Mouse (Mus musculus): Measurements from ENCODE around the gene Gm43517. TPM values are rescaled to one million over a fixed set of nuclear protein-coding genes. Genes with fewer than 3 reads are reported as not detected.

The Gm43517 gene
- total RNA-seq (2015; ENCODE audit: low replicate concordance) (not detected in 2 replicates), total RNA-seq (2017; ENCODE audit: low replicate concordance) (not detected in 2 replicates)

DNA sequence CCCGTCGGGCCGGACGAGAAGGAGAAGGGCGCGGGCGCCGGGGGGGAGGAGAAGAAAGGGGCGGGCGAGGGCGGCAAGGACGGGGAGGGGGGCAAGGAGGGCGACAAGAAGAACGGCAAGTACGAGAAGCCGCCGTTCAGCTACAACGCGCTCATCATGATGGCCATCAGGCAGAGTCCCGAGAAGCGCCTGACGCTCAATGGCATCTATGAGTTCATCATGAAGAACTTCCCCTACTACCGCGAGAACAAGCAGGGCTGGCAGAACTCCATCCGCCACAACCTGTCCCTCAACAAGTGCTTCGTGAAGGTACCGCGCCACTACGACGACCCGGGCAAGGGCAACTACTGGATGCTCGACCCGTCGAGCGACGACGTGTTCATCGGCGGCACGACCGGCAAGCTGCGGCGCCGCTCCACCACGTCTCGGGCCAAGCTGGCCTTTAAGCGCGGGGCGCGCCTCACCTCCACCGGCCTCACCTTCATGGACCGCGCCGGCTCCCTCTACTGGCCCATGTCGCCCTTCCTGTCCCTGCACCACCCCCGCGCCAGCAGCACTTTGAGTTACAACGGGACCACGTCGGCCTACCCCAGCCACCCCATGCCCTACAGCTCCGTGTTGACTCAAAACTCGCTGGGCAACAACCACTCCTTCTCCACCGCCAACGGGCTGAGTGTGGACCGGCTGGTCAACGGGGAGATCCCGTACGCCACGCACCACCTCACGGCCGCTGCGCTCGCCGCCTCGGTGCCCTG, at the start of gene Gm43517:
TSS of gene Gm43517 (plus strand) at position 299 of the 755 bp plus-strand sequence.
- ATAC-seq (replicated peaks; ENCODE audit: low FRiP score, poor library complexity, severe bottlenecking): no peak

DNA sequence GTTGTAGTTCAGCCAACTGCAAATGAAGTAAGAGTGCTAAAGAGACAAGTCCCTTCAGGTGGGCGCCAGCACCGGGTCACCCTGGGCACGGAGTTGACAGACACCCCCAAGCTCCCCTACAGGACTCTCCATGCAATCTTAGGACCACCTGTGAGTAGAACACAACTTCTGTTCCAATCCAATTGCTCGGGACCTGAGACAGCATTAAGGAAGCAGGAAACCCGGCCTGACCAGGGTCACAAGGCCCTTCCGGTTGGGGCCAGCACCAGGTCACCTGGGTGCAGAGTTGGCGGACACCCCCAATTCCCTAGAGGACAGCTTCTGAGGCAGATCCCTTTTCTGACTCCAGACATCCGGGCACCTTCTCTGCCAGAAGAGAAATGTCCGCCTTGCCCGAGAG, 35.3 kb upstream of the Gm43517 start:
- no peak for ATAC-seq (replicated peaks; ENCODE audit: low FRiP score, poor library complexity, severe bottlenecking)

- no peak for ATAC-seq (replicated peaks; ENCODE audit: low FRiP score, poor library complexity, severe bottlenecking)
Measured at GRCm38 (mm10) chr12:49368931-49369330, 16.0 kb upstream of the Gm43517 start.

DNA sequence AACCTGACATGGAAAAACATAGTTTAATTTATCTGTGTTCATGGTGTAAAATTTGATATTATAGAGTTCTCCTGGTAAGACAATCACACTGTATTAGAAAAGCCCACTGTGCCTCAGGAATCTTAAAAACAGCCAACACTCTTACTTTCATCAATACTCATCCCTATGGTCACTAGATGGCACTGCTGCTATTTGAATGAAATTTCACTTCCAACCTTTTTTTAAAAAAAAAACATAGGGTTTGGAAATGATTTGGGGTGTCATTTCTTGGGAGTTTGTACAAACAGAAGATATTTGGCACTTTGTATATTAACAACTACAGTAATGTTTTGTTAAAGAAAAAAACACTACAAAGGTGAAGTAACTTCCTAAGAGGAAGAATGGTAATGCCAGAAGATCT, 12.8 kb upstream of the Gm43517 start:
- ATAC-seq (replicated peaks; ENCODE audit: low FRiP score, poor library complexity, severe bottlenecking): no peak

- ATAC-seq (replicated peaks; ENCODE audit: low FRiP score, poor library complexity, severe bottlenecking): no peak
Measured at GRCm38 (mm10) chr12:49373176-49373575, 11.8 kb upstream of the Gm43517 start.

DNA sequence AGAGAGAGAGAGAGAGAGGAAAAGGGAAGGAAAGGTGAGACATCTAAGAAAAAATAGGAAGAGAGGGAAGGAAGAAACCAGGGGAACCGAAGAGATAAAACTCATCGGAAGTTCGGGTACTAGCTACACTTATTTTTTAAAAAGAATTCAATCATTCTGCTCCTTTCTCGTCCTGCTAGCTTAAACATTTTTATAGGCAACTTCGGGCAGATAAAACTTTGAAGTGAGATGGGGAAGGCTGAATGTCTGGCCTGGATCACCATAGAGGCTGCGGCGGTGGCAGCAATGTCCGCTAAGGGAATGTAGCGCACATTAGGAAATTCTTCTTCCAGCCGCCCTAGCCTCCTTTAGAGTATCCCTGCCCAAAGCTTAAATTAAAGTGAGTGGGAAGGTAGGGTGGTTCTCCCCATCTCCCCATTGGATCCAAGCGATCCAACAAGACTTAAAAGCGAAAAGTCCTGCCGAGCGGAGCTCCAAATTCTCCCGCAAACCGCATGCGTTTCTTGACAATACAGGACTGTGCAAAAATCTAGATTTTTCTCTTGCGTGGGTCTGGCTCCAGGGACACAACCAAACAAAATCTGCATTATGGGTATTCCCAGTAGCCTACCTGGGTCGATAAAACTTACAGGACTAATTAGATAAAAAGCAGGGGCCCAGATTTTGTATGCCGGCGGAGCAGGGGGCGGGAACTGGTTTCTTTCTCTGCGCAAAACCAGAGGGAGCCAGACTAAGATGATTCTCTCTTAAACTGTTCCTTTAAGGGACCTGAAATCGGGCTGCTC, 11.0 kb upstream of the Gm43517 start:
- no peak for ATAC-seq (replicated peaks; ENCODE audit: low FRiP score, poor library complexity, severe bottlenecking)

GRCm38 (mm10) chr12:49374606-49374995, 10.4 kb upstream of the Gm43517 start:
- no peak for ATAC-seq (replicated peaks; ENCODE audit: low FRiP score, poor library complexity, severe bottlenecking)

- ATAC-seq (replicated peaks; ENCODE audit: low FRiP score, poor library complexity, severe bottlenecking): no peak
Measured at GRCm38 (mm10) chr12:49375427-49376317, 9.3 kb upstream of the Gm43517 start.

- ATAC-seq (replicated peaks; ENCODE audit: low FRiP score, poor library complexity, severe bottlenecking): no peak
Measured at GRCm38 (mm10) chr12:49376318-49376992, 8.5 kb upstream of the Gm43517 start.

DNA sequence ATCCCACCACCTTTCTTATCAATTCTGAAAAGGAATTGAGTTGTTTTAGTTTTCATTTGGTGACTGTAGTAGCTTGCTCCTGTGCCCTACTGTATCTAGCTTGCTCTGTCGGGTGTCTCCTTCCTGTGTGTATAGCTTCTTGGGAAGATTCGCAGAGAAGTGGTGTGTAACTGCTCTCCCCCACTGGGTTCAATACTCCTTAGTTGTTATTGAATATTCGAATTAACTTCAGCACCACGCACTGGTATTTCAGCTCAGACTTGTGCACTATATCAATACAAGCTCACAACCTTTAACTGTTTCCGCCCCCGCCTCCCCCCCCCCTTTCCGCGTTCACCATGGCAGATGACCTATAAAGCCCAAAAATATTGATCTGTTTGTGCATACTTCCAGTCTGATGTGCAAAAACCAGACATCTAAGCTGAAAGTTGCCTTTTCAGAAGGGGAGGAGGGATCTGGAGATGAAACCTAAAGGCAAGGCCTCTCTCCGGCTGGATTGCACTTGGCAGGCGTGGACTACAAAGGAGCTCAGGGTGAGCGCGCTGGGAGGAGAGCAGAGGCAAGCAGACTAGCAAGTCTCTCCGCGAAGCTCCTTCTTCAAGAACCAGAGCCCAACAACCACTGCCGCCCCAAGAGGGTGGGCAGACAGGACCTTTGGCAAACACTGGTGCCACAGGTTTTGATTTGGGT, 7.5 kb upstream of the Gm43517 start:
- no peak for ATAC-seq (replicated peaks; ENCODE audit: low FRiP score, poor library complexity, severe bottlenecking)

DNA sequence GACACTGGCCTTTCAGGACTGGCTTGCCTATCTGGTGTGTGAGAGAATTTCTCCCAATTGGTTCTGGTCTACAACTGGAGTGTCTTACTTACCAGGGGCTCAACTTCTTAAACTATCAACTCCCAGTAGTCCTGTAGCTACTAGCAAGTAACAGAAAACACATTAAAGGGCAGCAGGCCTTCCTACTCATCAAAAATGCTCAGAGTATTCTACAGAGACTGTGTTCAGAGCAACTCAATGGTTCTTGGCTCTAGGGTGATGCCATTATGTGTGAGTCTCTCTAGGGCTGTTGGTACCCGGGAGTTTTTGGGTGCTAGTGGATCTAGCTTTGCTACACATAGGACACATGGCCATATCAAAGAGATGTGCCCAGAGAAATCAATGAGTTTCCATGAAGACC, 6.1 kb upstream of the Gm43517 start:
- ATAC-seq (replicated peaks; ENCODE audit: low FRiP score, poor library complexity, severe bottlenecking): no peak

- ATAC-seq (replicated peaks; ENCODE audit: low FRiP score, poor library complexity, severe bottlenecking): no peak
Measured at GRCm38 (mm10) chr12:49379446-49379845, 5.5 kb upstream of the Gm43517 start.

GRCm38 (mm10) chr12:49380442-49380841, 4.5 kb upstream of the Gm43517 start:
- ATAC-seq (replicated peaks; ENCODE audit: low FRiP score, poor library complexity, severe bottlenecking): no peak

- ATAC-seq (replicated peaks; ENCODE audit: low FRiP score, poor library complexity, severe bottlenecking): no peak
Measured at GRCm38 (mm10) chr12:49381031-49381525, 3.9 kb upstream of the Gm43517 start.

DNA sequence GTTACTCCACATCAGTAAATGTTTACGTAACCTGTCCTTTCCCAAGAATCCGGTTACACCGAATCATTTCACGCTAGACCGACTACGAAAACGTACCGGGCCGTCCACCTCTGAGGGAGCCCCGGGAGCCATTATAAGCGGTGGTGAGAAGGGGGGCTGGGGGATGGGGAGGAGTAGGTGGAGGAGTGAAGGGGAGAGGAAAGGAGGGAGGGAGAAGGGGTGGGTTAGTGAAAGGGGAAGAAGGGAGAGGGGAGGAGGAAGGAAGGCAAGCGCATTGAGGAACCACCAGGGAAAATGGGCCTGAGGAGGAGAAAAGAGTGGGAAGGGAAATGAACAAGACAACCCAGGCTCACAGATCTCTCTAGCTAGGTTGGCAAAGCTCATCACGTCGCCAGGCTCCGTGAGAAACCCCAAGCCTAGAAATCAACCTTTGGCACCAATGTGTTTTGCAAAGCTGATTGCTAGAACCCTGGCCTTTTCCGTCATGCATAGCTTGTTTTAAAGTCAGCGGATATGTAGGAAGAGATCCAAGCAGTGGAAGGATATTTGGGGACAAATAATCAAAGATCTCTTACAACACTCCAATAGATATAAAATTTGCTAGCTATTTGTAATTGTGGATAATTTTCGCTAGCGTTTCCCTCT, 3.1 kb upstream of the Gm43517 start:
- ATAC-seq (replicated peaks; ENCODE audit: low FRiP score, poor library complexity, severe bottlenecking): no peak

DNA sequence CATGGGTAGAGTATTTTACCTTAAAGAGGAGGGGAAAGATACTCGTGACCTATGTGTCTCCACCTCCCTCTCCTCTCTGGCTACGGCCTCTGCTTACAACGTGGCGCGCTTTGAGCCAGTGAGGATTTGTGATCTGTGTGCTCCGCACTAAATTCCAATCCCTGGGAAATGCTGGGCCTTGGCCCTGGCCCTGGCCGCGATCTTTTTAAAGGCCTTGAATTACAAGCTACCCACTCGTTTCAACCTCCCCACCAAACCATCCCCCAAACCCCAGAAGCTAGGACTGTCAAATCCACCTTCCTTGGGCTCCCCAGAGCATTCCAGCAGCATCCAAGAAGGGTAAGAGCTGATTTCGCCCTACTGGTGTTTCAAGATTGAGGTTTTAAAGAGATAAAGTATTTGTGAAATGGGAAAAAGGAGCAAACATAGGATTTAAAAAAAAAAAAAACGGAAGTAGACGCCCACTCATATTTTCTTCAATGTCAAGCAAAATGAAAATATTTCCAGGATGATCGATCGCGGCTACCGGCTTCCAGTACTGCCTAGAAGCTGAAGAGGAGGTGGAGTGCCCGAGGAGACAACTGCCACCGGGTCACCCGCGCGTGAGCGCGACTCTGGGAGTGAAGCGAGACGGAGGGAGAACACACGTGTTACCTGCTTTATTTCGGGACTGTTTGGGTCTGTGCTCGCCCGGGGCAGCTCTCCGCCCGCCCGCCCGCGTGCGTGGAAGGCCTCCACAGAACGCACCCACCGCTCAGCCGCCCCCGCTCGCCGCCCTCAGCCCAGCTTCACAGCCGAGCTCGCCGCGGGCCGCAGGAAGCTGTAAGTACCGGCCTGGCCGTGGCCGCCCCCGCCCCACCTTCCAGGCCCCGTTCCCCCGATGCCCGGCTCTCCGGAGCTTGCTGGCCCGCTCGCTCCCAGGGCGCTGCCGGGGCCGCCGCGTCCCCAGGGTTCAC, 2.1 kb upstream of the Gm43517 start, which contains the start of gene Foxg1:
TSS of gene Foxg1 (plus strand) at position 96 of the 956 bp plus-strand sequence.
- ATAC-seq (replicated peaks; ENCODE audit: low FRiP score, poor library complexity, severe bottlenecking): no peak

GRCm38 (mm10) chr12:49383521-49384133, 1.3 kb upstream of the Gm43517 start:
- no peak for ATAC-seq (replicated peaks; ENCODE audit: low FRiP score, poor library complexity, severe bottlenecking)
